Mouse (Mus musculus): ENCODE measurements around the gene Hlcs. TPM values are rescaled to one million over a fixed set of nuclear protein-coding genes. Genes with fewer than 3 reads are reported as not detected.
A peak's percentile ranks its signal among the peaks of the same experiment; 100 is the strongest.

The Hlcs gene
- polyA plus RNA-seq, 1 experiment from 2014 or later, result 7.0 TPM

DNA sequence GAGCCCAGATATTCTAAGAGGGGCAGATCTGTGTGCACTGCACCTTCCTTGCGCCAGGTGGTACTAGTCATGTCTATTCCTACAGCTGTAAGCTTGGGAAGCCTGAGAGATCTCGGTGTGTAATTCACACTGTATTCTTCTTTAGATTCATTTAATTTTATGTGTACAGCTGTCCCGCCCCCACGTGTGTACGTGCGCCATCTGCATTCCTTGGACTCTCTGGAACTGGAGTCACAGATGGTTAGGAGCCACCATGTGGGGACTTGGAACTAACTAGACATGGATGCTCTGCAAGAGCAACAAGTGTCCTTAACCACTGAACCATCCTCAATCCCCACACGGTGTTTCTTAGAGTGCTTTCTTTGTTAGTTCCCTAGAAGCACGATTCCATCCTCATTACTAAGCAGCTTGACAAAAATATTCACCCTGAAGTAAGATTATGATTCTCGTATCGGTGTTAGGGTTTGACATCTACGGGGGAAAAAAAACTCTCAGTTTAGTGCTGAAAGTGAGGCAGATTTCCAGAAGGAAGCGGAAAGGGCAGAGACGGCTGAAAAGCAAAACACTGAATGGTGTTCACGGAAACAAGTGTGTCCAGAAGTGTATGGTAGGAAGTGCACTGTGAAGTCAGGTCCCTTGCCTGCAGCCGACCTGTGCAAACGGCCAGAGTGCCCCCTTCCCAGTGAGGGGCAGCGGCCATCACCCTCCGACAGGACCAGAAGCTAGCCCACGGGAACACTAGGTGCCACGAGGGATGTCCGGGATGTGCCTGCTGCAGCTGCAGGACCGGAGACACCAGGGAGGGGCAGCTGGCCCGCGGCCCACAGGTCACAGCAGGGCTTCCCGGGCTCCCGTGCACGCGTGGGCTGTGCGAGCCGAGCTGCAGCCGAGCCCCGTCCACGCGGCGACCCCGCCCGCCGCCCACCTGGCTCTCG is 24.0 kb downstream of the Hlcs start:
- ATAC-seq (ENCODE audit: low FRiP score, low TSS enrichment) (peak; percentile 25), DNase-seq (ENCODE audit: low spot score) (no peak)
- H3K36me3 ChIP-seq (ENCODE audit: control insufficient read depth, insufficient read depth, low read length), result no peaks in the 10 kb centered on the region
- no peaks in the 10 kb centered on the region for H3K27me3 ChIP-seq (ENCODE audit: control insufficient read depth, insufficient read depth, low read length)
- no peaks in the 10 kb centered on the region for H3K9me3 ChIP-seq (ENCODE audit: control insufficient read depth, low read length)
- H3K9ac ChIP-seq (ENCODE audit: low read length), result peak overlapping the region; percentile 78
- H3K4me3 ChIP-seq (ENCODE audit: low read depth, low read length), result peak overlapping the region; percentile 83
- no peaks in the 10 kb centered on the region for H3K4me1 ChIP-seq (replicated peaks; ENCODE audit: control insufficient read depth, insufficient read depth)
- peak overlapping the region; percentile 99 for H3K4me2 ChIP-seq (replicated peaks; ENCODE audit: low read depth)
- 7% methylated on average over 39 of the region's 39 CpGs for WGBS
- H3K27ac ChIP-seq (replicated peaks), result peak overlapping the region; percentile 73
- TF ChIP-seq EP300 (optimal IDR thresholded peaks at IDR 0.05) (no peak), CTCF (IDR thresholded peaks at IDR 0.05; ENCODE audit: low read depth) (peak; percentile 56)

DNA sequence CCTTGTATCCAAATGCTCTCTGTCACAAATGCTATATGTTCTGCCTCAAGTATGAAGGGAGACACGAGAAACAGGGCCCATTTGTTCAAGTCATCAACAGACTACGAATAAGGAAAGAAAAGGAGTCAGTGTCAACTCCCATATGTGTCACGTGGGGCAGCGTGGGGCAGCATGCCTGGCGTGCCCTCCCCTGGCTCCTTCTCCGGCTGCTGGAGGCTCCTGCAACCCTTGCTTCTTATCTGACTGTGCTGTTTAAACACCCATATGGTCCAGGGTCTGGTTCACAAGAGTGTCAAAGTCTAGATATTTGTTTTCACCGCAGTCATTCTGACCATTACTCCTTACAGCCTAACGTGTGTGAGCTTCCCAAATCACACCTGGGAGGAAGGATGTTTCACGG is 25.5 kb downstream of the Hlcs start:
- Histone ChIP-seq H3K27ac (replicated peaks) (0 out of 2 replicates have a peak overlapping the region, but pooled peaks have one; percentile 8), H3K9me3 (ENCODE audit: control insufficient read depth, low read length) (no peaks in the 10 kb centered on the region), H3K4me3 (ENCODE audit: low read depth, low read length) (no peak overlapping the region), H3K9ac (ENCODE audit: low read length) (no peak overlapping the region), H3K4me1 (replicated peaks; ENCODE audit: control insufficient read depth, insufficient read depth) (no peaks in the 10 kb centered on the region), H3K27me3 (ENCODE audit: control insufficient read depth, insufficient read depth, low read length) (no peaks in the 10 kb centered on the region), H3K36me3 (ENCODE audit: control insufficient read depth, insufficient read depth, low read length) (no peaks in the 10 kb centered on the region), H3K4me2 (replicated peaks; ENCODE audit: low read depth) (no peak overlapping the region)
- peak; percentile 76 for DNase-seq (ENCODE audit: low spot score)
- peak; percentile 50 for ATAC-seq (ENCODE audit: low FRiP score, low TSS enrichment)
- TF ChIP-seq EP300 (optimal IDR thresholded peaks at IDR 0.05), result no peak
- TF ChIP-seq CTCF (IDR thresholded peaks at IDR 0.05; ENCODE audit: low read depth), result no peak
- 56% methylated on average over 9 of the region's 9 CpGs for WGBS

DNA sequence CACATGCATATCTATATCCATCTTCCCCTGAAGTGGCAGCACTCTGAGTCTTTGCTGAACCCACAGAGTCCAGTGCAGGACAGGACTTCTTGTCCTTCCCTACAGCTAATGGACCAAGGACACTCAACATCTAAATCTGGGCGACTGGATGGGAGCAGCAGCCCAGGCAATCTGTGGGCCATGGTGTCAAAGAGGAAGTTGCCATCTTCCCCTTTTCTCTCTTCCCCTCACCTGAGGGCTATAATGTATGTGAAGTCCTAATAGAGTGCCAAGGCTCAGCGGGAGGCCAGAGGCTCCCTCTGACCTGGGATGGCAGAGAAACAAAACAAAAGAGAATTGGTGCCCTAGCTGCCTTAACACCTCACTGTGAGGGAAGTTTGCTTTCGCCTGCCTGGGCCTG is 29.4 kb downstream of the Hlcs start:
- Histone ChIP-seq H3K36me3 (ENCODE audit: control insufficient read depth, insufficient read depth, low read length) (peaks cover 2% of the 10 kb centered on the region; the same call in 1 of the 2 replicates), H3K9ac (ENCODE audit: low read length) (no peak overlapping the region), H3K27ac (replicated peaks) (no peak overlapping the region), H3K4me1 (replicated peaks; ENCODE audit: control insufficient read depth, insufficient read depth) (no peaks in the 10 kb centered on the region), H3K4me2 (replicated peaks; ENCODE audit: low read depth) (no peak overlapping the region), H3K27me3 (ENCODE audit: control insufficient read depth, insufficient read depth, low read length) (no peaks in the 10 kb centered on the region), H3K4me3 (ENCODE audit: low read depth, low read length) (no peak overlapping the region), H3K9me3 (ENCODE audit: control insufficient read depth, low read length) (no peaks in the 10 kb centered on the region)
- no peak for ATAC-seq (ENCODE audit: low FRiP score, low TSS enrichment)
- WGBS, result 85% methylated on average over 3 of the region's 3 CpGs
- TF ChIP-seq CTCF (IDR thresholded peaks at IDR 0.05; ENCODE audit: low read depth) (no peak), EP300 (optimal IDR thresholded peaks at IDR 0.05) (no peak)
- no peak for DNase-seq (ENCODE audit: low spot score)

DNA sequence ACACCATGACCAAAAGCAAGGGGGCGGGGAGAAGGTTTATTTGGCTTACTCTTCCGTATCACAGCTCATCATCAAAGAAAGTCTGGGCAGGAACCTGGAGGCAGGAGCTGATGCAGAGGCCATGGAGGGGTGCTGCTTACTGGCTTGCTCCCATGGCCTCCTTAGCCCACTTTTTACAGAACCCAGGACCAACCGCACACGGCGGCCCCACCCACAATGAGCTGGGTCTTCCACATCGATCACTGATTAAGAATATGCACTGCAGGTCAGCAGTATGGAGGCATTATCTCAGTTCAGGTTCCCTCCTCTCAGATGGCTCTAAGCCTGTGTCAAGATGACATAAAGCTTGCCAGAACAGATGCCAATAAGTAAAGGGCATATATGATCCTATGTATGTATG is 42.5 kb downstream of the Hlcs start:
- Histone ChIP-seq H3K9ac (ENCODE audit: low read length) (no peak overlapping the region), H3K4me2 (replicated peaks; ENCODE audit: low read depth) (no peak overlapping the region), H3K27ac (replicated peaks) (no peak overlapping the region), H3K4me1 (replicated peaks; ENCODE audit: control insufficient read depth, insufficient read depth) (no peaks in the 10 kb centered on the region), H3K9me3 (ENCODE audit: control insufficient read depth, low read length) (no peaks in the 10 kb centered on the region), H3K36me3 (ENCODE audit: control insufficient read depth, insufficient read depth, low read length) (0 out of 2 replicates have a peak, but pooled peaks cover 3% of the 10 kb centered on the region), H3K4me3 (ENCODE audit: low read depth, low read length) (no peak overlapping the region), H3K27me3 (ENCODE audit: control insufficient read depth, insufficient read depth, low read length) (no peaks in the 10 kb centered on the region)
- 85% methylated on average over 6 of the region's 6 CpGs for WGBS
- DNase-seq (ENCODE audit: low spot score) (no peak), ATAC-seq (ENCODE audit: low FRiP score, low TSS enrichment) (no peak)
- TF ChIP-seq CTCF (IDR thresholded peaks at IDR 0.05; ENCODE audit: low read depth), result no peak
- no peak for TF ChIP-seq EP300 (optimal IDR thresholded peaks at IDR 0.05)

DNA sequence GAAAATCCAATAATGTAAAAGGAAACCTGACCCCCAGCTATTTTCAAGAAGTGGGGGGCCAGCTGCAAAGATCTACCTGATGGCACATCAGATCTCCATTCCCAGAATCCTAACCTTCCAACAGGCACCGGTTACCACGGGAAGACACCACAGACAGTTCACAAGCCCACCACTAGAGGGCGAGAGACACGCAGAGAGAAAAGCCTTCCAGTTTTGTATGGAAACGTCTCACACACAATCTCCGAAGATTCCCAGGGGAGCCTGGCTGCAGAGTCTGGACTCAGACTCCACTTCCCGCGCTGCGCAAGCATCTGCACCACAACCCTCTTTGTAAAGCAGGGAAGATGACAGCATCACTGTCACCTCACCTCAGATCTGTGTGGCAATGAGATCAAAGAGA is 43.7 kb downstream of the Hlcs start:
- Histone ChIP-seq H3K4me1 (replicated peaks; ENCODE audit: control insufficient read depth, insufficient read depth) (no peaks in the 10 kb centered on the region), H3K4me2 (replicated peaks; ENCODE audit: low read depth) (no peak overlapping the region; the same call in 1 of the 2 replicates), H3K9ac (ENCODE audit: low read length) (no peak overlapping the region), H3K4me3 (ENCODE audit: low read depth, low read length) (no peak overlapping the region), H3K9me3 (ENCODE audit: control insufficient read depth, low read length) (no peaks in the 10 kb centered on the region), H3K27ac (replicated peaks) (no peak overlapping the region), H3K27me3 (ENCODE audit: control insufficient read depth, insufficient read depth, low read length) (no peaks in the 10 kb centered on the region), H3K36me3 (ENCODE audit: control insufficient read depth, insufficient read depth, low read length) (0 out of 2 replicates have a peak, but pooled peaks cover 3% of the 10 kb centered on the region)
- ATAC-seq (ENCODE audit: low FRiP score, low TSS enrichment), result peak; percentile 62; the same call in 1 of the 2 replicates
- peak; percentile 86 for DNase-seq (ENCODE audit: low spot score)
- TF ChIP-seq CTCF (IDR thresholded peaks at IDR 0.05; ENCODE audit: low read depth), result peak; percentile 98
- TF ChIP-seq EP300 (optimal IDR thresholded peaks at IDR 0.05), result no peak
- WGBS, result 5% methylated on average over 9 of the region's 9 CpGs

DNA sequence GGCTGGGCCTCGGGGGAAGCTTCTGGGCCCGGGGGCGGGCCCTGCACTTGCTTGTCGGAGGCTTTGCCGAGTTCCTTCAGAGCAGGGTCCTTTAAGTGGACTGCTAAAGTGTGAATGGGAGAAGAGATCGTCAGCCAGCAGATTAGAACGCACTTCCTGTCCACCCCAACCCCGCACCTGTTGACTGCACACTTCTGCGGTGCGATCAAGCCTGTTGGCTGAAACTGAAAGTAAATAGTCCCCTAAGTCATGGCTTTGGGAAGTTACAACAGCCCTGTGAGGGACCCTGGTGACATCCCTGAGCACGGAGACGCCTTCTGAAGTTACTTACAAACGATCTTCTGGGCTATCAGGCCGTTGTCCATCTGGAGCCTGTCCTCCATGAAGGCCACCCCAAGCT is 45.2 kb downstream of the Hlcs start:
- H3K36me3 ChIP-seq (ENCODE audit: control insufficient read depth, insufficient read depth, low read length), result 0 out of 2 replicates have a peak, but pooled peaks cover 3% of the 10 kb centered on the region
- WGBS, result 85% methylated on average over 14 of the region's 14 CpGs
- no peak for DNase-seq (ENCODE audit: low spot score)

More for the DNA sequence above, 45.2 kb downstream of the Hlcs start:
- Histone ChIP-seq H3K27ac (replicated peaks) (no peak overlapping the region), H3K9me3 (ENCODE audit: control insufficient read depth, low read length) (no peaks in the 10 kb centered on the region), H3K4me1 (replicated peaks; ENCODE audit: control insufficient read depth, insufficient read depth) (no peaks in the 10 kb centered on the region), H3K4me3 (ENCODE audit: low read depth, low read length) (no peak overlapping the region), H3K9ac (ENCODE audit: low read length) (no peak overlapping the region), H3K27me3 (ENCODE audit: control insufficient read depth, insufficient read depth, low read length) (no peaks in the 10 kb centered on the region), H3K4me2 (replicated peaks; ENCODE audit: low read depth) (no peak overlapping the region)
- ATAC-seq (ENCODE audit: low FRiP score, low TSS enrichment), result no peak
- TF ChIP-seq CTCF (IDR thresholded peaks at IDR 0.05; ENCODE audit: low read depth), result no peak
- no peak for TF ChIP-seq EP300 (optimal IDR thresholded peaks at IDR 0.05)
